Mouse (Mus musculus) v-Abl transformed pro-B cells (cell line): ENCODE data around the gene Sptan1.

Experiments
- in situ Hi-C, 2 experiments: fragments of 400-800 bp; cut with MboI; formaldehyde crosslinking; loops; one replicate each; pipeline ENCODE4 v1.15.1; 2025; ENCODE audit not compliant: unreplicated experiment in 2 of 2

The Sptan1 gene

GRCm38 (mm10) chr2:30055310-30055709 is 90.0 kb downstream of the Sptan1 start:
- in situ Hi-C loops, result loop anchor here in 1 of 2 experiments (25.0 kb wide), 1 partner anchor 532 kb away; the partner anchor contains the start of gene Cstad

- in situ Hi-C loops, result loop anchor here in 1 of 2 experiments (25.0 kb wide), 1 partner anchor 531 kb away; the partner anchor contains the start of gene Cstad
Observed at GRCm38 (mm10) chr2:30056736-30057135, 91.4 kb downstream of the Sptan1 start.

- in situ Hi-C loops, result loop anchor here in 1 of 2 experiments (25.0 kb wide), 1 partner anchor 530 kb away; the partner anchor contains the start of gene Cstad
Observed at GRCm38 (mm10) chr2:30057223-30057904, 92.0 kb downstream of the Sptan1 start, which contains the start of gene Set. TSS of gene Set (plus strand) at chr2:30057378.

GRCm38 (mm10) chr2:30058418-30058817 is 93.1 kb downstream of the Sptan1 start:
- in situ Hi-C loops, result loop anchor here in 1 of 2 experiments (25.0 kb wide), 1 partner anchor 529 kb away; the partner anchor contains the start of gene Cstad

DNA sequence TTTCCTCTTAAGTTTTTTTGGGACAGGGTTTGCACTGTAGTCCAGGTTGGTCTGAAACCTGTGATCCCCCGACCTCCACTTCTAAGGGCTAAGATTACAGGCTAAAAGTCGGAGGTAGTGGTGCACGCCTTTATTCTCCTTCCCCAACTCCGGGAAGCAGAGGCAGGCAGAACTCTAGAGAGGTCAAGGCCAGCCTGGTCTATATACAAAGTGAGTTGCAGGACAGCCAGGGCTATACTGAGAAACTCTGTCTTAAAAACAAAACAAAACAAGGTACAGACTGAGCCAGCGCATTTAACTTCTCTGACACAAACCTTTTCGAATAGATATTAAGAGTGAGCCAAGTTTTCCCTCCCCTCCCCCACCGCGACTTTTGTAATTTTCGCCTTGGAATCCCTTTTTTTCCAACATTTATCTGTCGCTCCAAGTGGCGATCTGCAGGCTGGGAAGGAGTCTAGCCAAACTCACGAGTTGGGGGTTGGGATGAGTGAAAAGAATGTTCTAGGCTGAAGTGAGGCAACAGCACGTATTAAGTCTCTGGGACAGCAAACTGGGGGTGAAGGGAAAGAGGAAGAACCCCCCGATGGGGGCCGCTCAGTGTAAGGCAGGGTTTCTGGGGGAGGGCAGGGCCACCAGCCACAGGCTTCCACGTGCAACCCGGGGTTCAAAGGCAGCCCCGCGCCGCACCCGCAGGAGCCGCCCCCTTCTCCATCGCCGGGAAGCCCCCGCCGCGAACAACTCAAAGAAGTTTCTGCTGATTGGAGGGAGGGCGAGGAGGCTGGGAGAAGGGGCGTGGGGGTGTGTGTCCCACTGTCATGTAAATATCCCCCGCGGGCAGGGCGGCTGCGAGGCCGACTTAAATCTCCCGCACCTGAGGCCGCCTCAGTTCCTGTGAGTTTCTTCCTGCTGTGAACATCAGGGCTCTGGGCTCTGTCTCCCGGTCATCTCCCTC is 96.1 kb downstream of the Sptan1 start:
- in situ Hi-C loops, result loop anchor here in 1 of 2 experiments (5.0 to 25.0 kb wide), 2 partner anchors 366 to 526 kb away; partner anchors contain the start of gene Cstad

- in situ Hi-C loops, result loop anchor here in 1 of 2 experiments (5.0 to 25.0 kb wide), 2 partner anchors 365 to 525 kb away; partner anchors contain the start of gene Cstad
Observed at GRCm38 (mm10) chr2:30062249-30063093, 97.1 kb downstream of the Sptan1 start.

DNA sequence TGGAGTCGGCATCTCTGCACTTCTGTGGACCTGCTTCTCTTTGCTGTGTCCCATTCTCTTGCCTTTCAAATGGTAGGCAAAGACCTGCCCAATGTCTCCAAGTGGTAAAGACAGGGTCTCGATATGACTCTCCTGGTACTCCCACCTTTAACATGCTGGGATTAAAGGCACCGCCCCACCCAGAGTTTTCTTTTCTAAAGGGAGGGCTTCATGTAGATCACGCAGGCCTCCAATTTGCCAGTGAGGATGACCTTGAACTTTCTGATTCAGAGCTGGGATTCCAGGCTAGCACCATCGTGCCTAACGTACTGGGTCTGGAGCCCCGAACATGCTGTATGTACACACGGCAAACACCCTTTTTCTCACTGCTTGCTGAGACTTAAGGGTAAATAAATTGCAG is 97.9 kb downstream of the Sptan1 start:
- in situ Hi-C loops, result loop anchor here in 1 of 2 experiments (5.0 to 25.0 kb wide), 2 partner anchors 364 to 524 kb away; partner anchors contain the start of gene Cstad

DNA sequence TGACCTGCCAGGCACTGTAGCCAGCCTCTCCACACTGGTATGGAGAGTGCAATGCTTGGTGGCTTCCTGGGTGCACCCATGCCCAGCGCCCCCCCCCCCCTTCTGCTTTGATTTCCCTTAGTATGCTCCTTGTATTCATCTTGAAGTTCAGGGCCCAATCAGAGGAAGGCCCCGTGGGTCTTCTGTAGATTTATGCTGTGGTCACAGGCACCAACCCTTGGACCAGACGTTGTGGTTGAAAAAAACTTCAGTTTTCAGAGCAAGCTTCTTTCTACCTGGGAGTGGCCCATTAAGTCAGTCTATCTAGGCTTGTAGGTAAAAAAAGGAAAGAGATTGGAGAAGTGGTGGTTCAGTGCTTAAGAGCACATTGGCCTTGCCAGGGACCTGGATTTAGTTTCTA is 98.4 kb downstream of the Sptan1 start:
- in situ Hi-C loops, result loop anchor here in 1 of 2 experiments (5.0 to 25.0 kb wide), 2 partner anchors 364 to 524 kb away; partner anchors contain the start of gene Cstad

DNA sequence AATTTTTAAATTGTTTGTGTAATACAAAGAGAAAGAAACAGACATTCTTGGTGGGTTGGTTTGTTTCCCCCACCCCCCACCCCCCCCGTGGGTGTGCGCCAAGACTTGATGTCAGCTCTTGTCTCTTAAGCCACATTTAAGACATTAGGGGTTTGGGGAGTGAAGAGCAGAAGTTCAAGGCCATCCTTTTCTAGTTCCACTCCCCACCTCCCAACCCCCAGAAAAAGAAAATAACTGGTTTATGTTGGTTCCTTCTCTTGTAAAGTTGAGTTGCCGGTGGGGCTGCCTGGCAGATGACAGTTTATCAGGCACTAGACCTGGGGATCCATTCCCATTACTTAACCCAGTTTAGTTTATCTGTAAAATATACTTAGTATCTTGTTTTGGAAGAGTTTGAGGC is 98.9 kb downstream of the Sptan1 start:
- in situ Hi-C loops, result loop anchor here in 1 of 2 experiments (5.0 to 25.0 kb wide), 2 partner anchors 363 to 523 kb away; partner anchors contain the start of gene Cstad

- in situ Hi-C loops, result loop anchor here in 1 of 2 experiments (25.0 kb wide), 1 partner anchor 521 kb away; the partner anchor contains the start of gene Cstad
Observed at GRCm38 (mm10) chr2:30066046-30066901, 100.9 kb downstream of the Sptan1 start.

DNA sequence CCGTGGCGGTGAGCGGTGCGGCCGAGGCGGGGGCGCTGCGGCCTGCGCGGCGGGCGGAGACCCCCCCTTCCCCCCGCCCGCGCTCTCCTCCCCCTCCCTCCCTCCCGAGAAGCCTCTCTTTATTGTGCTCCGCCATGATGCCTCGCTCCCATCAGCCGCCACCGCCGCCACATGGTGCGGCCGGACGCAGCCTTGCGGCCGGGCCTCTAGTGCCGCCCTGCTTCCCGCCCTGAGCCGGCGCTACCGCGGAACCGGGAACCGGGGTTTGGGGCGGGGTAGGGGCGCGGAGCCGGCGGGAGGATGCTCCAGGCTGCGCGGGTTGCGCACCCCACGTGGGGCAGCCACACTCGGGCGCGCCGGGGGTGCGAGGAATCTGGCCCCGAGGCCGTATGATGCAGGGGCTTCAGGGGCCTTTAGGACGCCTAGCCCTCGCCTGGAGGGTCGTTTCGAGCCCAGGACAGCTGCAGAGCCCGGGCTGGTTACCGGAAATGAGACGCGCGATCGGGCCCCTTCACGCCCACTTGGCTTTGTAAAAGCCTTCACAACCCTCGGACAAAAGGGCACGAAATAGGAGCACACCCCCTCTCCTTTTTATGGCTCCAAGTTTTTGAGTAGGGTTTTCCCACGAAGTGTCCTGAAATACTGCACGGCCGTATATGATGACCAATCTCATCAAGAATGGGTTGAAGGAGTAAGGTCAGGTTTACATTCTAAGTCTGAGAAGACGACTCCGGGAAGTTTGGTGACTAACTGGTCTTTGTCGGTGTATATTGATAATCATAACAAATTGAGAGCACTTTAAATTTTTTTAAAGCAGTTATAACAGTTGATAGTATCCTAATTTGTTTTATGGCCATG is 101.9 kb downstream of the Sptan1 start:
- in situ Hi-C loops, result loop anchor here in 1 of 2 experiments (25.0 kb wide), 1 partner anchor 520 kb away; the partner anchor contains the start of gene Cstad

- in situ Hi-C loops, result loop anchor here in 1 of 2 experiments (25.0 kb wide), 1 partner anchor 519 kb away; the partner anchor contains the start of gene Cstad
Observed at GRCm38 (mm10) chr2:30067962-30068361, 102.6 kb downstream of the Sptan1 start.

- in situ Hi-C loops, result loop anchor here in 1 of 2 experiments (25.0 kb wide), 1 partner anchor 514 kb away; the partner anchor contains the start of gene Cstad
Observed at GRCm38 (mm10) chr2:30072875-30073274, 107.5 kb downstream of the Sptan1 start.

GRCm38 (mm10) chr2:30073285-30073684 is 107.9 kb downstream of the Sptan1 start:
- in situ Hi-C loops, result loop anchor here in 1 of 2 experiments (25.0 kb wide), 1 partner anchor 514 kb away; the partner anchor contains the start of gene Cstad

DNA sequence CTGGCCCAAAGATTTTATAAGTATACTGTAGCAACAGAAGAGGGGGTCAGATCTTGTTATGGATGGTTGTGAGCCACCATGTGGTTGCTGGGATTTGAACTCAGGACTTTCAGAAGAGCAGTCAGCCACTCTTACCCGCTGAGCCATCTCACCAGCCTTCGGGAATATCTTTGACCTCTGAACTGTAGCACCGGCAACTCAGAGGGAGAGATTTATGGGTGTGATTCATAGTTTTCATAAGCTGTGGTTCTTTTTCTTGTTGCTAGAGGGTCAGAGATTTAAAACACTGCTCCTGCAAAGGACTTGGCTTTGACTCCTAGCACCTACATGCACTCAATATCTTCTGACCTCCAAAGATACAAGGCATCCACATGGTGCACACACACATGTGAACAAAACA is 110.3 kb downstream of the Sptan1 start:
- in situ Hi-C loops, result no loop called here

DNA sequence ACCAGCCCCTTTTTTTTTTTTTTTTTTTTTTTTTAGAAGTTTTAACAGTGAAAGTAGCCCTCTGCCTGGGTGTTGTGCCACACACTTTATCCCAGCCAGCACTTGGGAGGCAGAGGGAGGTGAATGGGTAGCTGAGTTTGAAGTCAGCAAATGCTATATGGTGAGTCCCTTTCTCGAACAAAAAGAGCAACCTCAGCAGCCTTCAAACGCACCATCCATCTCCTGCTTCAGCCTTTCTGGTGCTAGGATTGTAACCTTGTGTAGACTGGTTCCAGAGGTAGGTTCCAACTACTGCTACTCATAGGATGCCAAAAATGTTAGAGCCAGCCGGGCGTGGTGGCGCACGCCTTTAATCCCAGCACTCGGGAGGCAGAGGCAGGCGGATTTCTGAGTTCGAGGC is 111.1 kb downstream of the Sptan1 start:
- in situ Hi-C loops, result no loop called here

DNA sequence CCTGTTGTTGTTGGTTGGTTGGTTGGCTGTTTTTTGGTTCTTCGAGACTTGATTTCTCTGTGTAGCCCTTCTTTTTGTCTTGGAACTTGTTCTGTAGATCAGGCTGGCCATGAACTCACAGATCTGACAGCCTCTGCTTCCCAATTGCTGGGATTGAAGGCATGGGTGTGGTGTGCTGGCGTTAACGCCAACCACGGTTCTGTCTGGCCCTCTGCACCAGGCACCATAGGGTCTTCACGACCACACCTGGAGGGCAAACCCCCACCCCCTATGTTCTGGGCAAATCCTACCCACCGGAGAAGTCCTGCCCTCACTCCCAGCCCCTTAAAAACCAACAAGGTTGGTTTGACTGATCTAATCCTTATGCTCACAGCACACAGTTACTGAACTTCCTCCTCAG is 111.6 kb downstream of the Sptan1 start:
- in situ Hi-C loops, result no loop called here
